Mouse (Mus musculus) C2C12 (cell line): ENCODE data around the gene Ppp2ca.

Experiments used
- CEBPB ChIP-seq: IDR thresholded peaks from one replicate; pipeline ENCODE4 v1.6.1; 2011; ENCODE audit warnings: low read depth, mild to moderate bottlenecking, control low read depth, moderate library complexity
- CTCF ChIP-seq: IDR thresholded peaks from one replicate; pipeline ENCODE4 v1.5.1; 2011; ENCODE audit not compliant: control insufficient read depth, insufficient read depth, insufficient read length
- MAX ChIP-seq: IDR thresholded peaks from one replicate; pipeline ENCODE4 v1.6.1; 2011; ENCODE audit warnings: mild to moderate bottlenecking, control low read depth
- MYOD1 ChIP-seq: IDR thresholded peaks from one replicate; pipeline ENCODE4 v1.6.1; 2011; ENCODE audit warnings: low read depth; ENCODE audit not compliant: control insufficient read depth, insufficient read length
- MYOG ChIP-seq: IDR thresholded peaks from one replicate; pipeline ENCODE4 v1.6.1; 2011; ENCODE audit not compliant: control insufficient read depth, insufficient read length; ENCODE audit errors: extremely low read depth
- USF1 ChIP-seq: IDR thresholded peaks from one replicate; pipeline ENCODE4 v1.6.1; 2011; ENCODE audit warnings: low read depth, mild to moderate bottlenecking, control low read depth, moderate library complexity

DNA sequence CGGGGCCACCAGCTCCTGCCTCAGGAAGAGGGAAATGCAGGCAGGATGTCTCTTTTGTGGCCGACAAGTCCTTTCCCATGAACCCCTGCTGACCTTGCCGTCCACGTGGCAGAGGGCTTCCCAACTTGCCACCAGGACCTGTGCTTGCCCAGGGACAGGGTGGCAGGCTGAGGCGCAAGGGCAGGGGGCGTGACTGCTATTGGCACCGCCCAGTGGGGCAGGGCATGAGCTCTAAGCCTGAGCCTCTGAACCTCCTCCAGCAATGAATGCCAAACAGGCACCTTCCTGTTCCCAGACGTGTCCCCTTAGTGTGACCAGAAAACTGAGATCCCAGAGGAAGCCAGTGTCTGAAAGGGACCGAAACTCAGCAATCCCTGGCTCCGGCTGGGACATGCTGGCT lies 65.4 kb downstream of the Ppp2ca start:
- TF ChIP-seq MAX (no peak), MYOD1 (no peak), CTCF (no peak), MYOG (no peak), CEBPB (no peak), USF1 (no peak)
